Mouse (Mus musculus): ENCODE measurements at regions not wholly inside any gene's neighbourhood (a gene's known extent, or its start where the extent isn't known, plus 50 kb on each side); places are given as distances from the start of the nearest gene placed in this dataset.

- DNase-seq (ENCODE audit: low spot score in 2 of 2) = no peak
Measured at GRCm38 (mm10) chr1:186572651-186573050, 133.1 kb downstream of the Tgfb2 start.

- no peak for DNase-seq (ENCODE audit: low spot score in 2 of 2)
Measured at GRCm38 (mm10) chr1:186572092-186572491, 133.7 kb downstream of the Tgfb2 start.

- DNase-seq (ENCODE audit: low spot score in 2 of 2) = no peak
Measured at GRCm38 (mm10) chr1:186568496-186568895, 137.3 kb downstream of the Tgfb2 start.

GRCm38 (mm10) chr1:186568076-186568475 lies 137.7 kb downstream of the Tgfb2 start:
- no peak for DNase-seq (ENCODE audit: low spot score in 2 of 2)

- no peak for DNase-seq (ENCODE audit: low spot score in 2 of 2)
Measured at GRCm38 (mm10) chr1:186567136-186567826, 138.5 kb downstream of the Tgfb2 start.

- no peak for DNase-seq (ENCODE audit: low spot score in 2 of 2)
Measured at GRCm38 (mm10) chr1:186562027-186562426, 143.8 kb downstream of the Tgfb2 start.

- no peak for DNase-seq (ENCODE audit: low spot score in 2 of 2)
Measured at GRCm38 (mm10) chr1:186555441-186555975, 150.3 kb downstream of the Tgfb2 start.

- no peak for DNase-seq (ENCODE audit: low spot score in 2 of 2)
Measured at GRCm38 (mm10) chr1:186554520-186555010, 151.2 kb downstream of the Tgfb2 start.

- no peak for DNase-seq (ENCODE audit: low spot score in 2 of 2)
Measured at GRCm38 (mm10) chr1:186552689-186553088, 153.1 kb downstream of the Tgfb2 start.

- DNase-seq (ENCODE audit: low spot score in 2 of 2) = peak in 1 of 2 experiments; percentile 10
Measured at GRCm38 (mm10) chr1:186550265-186550885, 155.4 kb downstream of the Tgfb2 start.

GRCm38 (mm10) chr1:186549207-186549606 lies 156.6 kb downstream of the Tgfb2 start:
- DNase-seq (ENCODE audit: low spot score in 2 of 2) = no peak

- no peak for DNase-seq (ENCODE audit: low spot score in 2 of 2)
Measured at GRCm38 (mm10) chr1:186546386-186547185, 159.2 kb downstream of the Tgfb2 start.

- no peak for DNase-seq (ENCODE audit: low spot score in 2 of 2)
Measured at GRCm38 (mm10) chr1:186540070-186540469, 165.7 kb downstream of the Tgfb2 start.

GRCm38 (mm10) chr1:186538233-186538632 lies 167.6 kb downstream of the Tgfb2 start:
- no peak for DNase-seq (ENCODE audit: low spot score in 2 of 2)

- DNase-seq (ENCODE audit: low spot score in 2 of 2) = no peak
Measured at GRCm38 (mm10) chr1:186515976-186516375, 189.8 kb downstream of the Tgfb2 start.

GRCm38 (mm10) chr1:186515071-186515470 lies 190.7 kb downstream of the Tgfb2 start:
- no peak for DNase-seq (ENCODE audit: low spot score in 2 of 2)

- no peak for DNase-seq (ENCODE audit: low spot score in 2 of 2)
Measured at GRCm38 (mm10) chr1:186513861-186514260, 191.9 kb downstream of the Tgfb2 start.

GRCm38 (mm10) chr1:186510531-186510930 lies 195.3 kb downstream of the Tgfb2 start:
- DNase-seq (ENCODE audit: low spot score in 2 of 2) = no peak

GRCm38 (mm10) chr1:186508358-186508757 lies 197.4 kb downstream of the Tgfb2 start:
- DNase-seq (ENCODE audit: low spot score in 2 of 2) = no peak

GRCm38 (mm10) chr1:186507956-186508355 lies 197.8 kb downstream of the Tgfb2 start:
- DNase-seq (ENCODE audit: low spot score in 2 of 2) = no peak

- DNase-seq (ENCODE audit: low spot score in 2 of 2) = no peak
Measured at GRCm38 (mm10) chr1:186506517-186506916, 199.3 kb downstream of the Tgfb2 start.

- no peak for DNase-seq (ENCODE audit: low spot score in 2 of 2)
Measured at GRCm38 (mm10) chr1:186505912-186506311, 199.9 kb downstream of the Tgfb2 start.

All from adrenal gland, postnatal 4 days (tissue).